Mouse (Mus musculus) midbrain, postnatal 0 days (tissue): Measurements from ENCODE around the gene Podxl. TPM values are rescaled to one million over a fixed set of nuclear protein-coding genes. Genes with fewer than 3 reads are reported as not detected.

Experiments used
- ATAC-seq: fragments of 200-750 bp; cut with Nextera tagmentation; 2 replicates; pipeline ENCODE4 v1.8.0; 2017; ENCODE audit warnings: moderate number of reproducible peaks, mild to moderate bottlenecking, moderate TSS enrichment, moderate library complexity; ENCODE audit not compliant: low FRiP score
- DNase-seq: peaks from one replicate; pipeline ENCODE4 v3.0.0-alpha.2; 2015; ENCODE audit warnings: low spot score
- H3K27ac ChIP-seq: fragments of 300-500 bp; sonication (generic); 2 replicates; pipeline ENCODE4 v1.5.1; 2014; ENCODE audit warnings: low read depth, mild to moderate bottlenecking, low read length, mixed read lengths
- H3K27me3 ChIP-seq: fragments of 300-500 bp; sonication (generic); 2 replicates; pipeline ENCODE4 v1.6.1; 2014; ENCODE audit warnings: low read length, control low read depth, mixed read lengths; ENCODE audit not compliant: insufficient read depth
- H3K36me3 ChIP-seq: fragments of 300-500 bp; sonication (generic); 2 replicates; pipeline ENCODE4 v1.6.1; 2014; ENCODE audit warnings: low read length, control low read depth, mixed read lengths; ENCODE audit not compliant: insufficient read depth
- H3K4me1 ChIP-seq: fragments of 300-500 bp; sonication (generic); 2 replicates; pipeline ENCODE4 v1.6.1; 2014; ENCODE audit warnings: mild to moderate bottlenecking, control low read depth, antibody characterized with exemption, low read length, mixed read lengths; ENCODE audit not compliant: insufficient read depth
- H3K4me2 ChIP-seq: fragments of 300-500 bp; sonication (generic); 2 replicates; pipeline ENCODE4 v1.6.1; 2014; ENCODE audit warnings: low read depth, mild to moderate bottlenecking, low read length, mixed read lengths; ENCODE audit not compliant: poor library complexity, severe bottlenecking
- H3K4me3 ChIP-seq: fragments of 300-500 bp; sonication (generic); 2 replicates; pipeline ENCODE4 v1.5.1; 2014; ENCODE audit warnings: low read depth, mild to moderate bottlenecking, low read length, moderate library complexity
- H3K9ac ChIP-seq: fragments of 300-500 bp; sonication (generic); replicated peaks from 2 replicates; pipeline ENCODE4 v1.6.1; 2014; ENCODE audit warnings: mild to moderate bottlenecking, low read length, moderate library complexity, mixed read lengths; ENCODE audit not compliant: poor library complexity, severe bottlenecking
- H3K9me3 ChIP-seq: fragments of 300-500 bp; sonication (generic); 2 replicates; pipeline ENCODE4 v1.6.1; 2016; ENCODE audit warnings: low read length, control low read depth
- CTCF ChIP-seq: IDR thresholded peaks from 2 replicates; pipeline ENCODE4 v1.5.1; 2016; ENCODE audit warnings: antibody characterized with exemption, mild to moderate bottlenecking
- WGBS: fragments of 180-500 bp; shearing (Covaris S2); extraction: QIAGEN DNeasy Blood & Tissue Kit; methylation state at CpG from one replicate; pipeline ENCODE4 v1.1.7; 2014; 5-methylcytosine and 5-hydroxymethylcytosine counted together
- polyA plus RNA-seq: library from polyadenylated mRNA; unstranded; fragments of >200 nt; fragmentation: Nextera tagmentation; extraction: Ambion mirVana; gene quantifications from 2 replicates; pipeline ENCODE4 v1.2.1, GENCODE M21; 2015
- total RNA-seq: library from RNA; depleted of rRNA; stranded (reverse); fragments of >200 nt; gene quantifications from 2 replicates; pipeline ENCODE4 v1.2.3, GENCODE M21; 2014

The Podxl gene
- total and polyA plus RNA-seq, 2 experiments from 2014 or later, result 6.0 to 15.1 TPM

DNA sequence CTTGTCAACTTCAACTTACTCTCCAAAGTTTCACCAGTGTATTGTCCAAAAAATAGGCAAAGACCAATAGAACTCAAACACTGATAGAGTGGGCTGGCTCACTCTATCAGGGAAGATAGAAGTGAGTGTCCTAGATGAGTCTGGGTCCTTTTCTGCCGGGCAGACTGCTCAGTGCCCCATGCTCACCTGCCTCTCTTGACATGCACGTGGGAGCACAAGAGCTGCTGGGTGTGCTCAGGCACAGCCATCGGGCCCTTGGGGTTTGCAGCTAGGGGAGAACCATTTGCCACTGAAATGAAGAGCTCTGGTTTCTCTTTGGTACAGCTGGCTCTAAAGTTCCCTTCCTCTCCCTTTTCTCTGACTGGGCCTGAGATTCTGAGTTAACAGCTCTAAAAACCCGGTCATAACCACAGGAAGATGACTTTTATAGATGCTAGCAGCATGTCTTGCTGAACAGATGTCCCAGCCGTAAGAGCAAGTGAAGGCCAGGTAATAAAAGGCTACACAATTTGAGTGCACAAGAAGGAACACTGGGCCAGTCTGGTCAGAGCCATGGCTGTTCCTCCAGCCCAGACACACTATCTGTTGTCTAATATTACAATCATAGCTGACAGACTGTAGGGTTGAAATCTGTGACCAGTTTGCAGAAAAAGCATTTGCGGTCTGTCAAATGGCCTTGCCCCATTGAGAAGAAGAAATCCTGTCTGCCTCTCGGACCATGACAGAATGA is 43.1 kb downstream of the Podxl start:
- Histone ChIP-seq H3K4me3 (no peak overlapping the region), H3K27ac (no peak overlapping the region), H3K4me2 (no peak overlapping the region), H3K36me3 (0 out of 2 replicates have a peak, but pooled peaks cover 6% of the 10 kb centered on the region), H3K9me3 (no peaks in the 10 kb centered on the region), H3K4me1 (peaks cover 5% of the 10 kb centered on the region; the same call in 1 of the 2 replicates), H3K27me3 (no peaks in the 10 kb centered on the region), H3K9ac (no peak overlapping the region)
- TF ChIP-seq CTCF, result no peak
- ATAC-seq (no peak), DNase-seq (no peak)
- 66% methylated on average over 7 of the region's 7 CpGs for WGBS

DNA sequence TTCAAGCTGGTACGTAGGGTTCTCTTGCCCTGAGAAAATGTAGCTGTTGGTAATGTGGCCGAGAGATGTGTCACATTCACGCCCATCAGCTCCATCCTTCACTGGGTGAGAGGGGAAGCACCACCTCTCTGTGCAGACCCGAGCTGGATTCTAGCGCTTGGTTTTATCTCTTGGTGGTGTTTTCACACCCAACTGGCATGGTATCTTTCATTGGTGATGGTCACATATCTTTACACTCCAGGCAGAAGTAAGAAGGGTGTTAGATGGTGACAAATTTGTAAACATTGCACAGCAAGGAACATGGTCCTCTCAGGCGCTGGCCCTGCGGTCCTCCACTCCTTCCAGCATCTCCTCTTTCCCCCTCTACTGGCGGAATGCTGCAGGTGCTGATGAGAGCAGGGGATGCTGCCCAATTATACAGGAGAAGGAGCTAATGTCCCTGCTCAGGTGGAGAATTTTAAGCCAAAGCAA is 44.7 kb downstream of the Podxl start:
- 77% methylated on average over 8 of the region's 8 CpGs for WGBS
- no peak overlapping the region for H3K4me3 ChIP-seq
- H3K4me2 ChIP-seq, result no peak overlapping the region
- no peaks in the 10 kb centered on the region for H3K9me3 ChIP-seq
- H3K9ac ChIP-seq, result no peak overlapping the region
- ATAC-seq (no peak; the same call in 1 of the 2 replicates), DNase-seq (peak; percentile 50)
- H3K27me3 ChIP-seq, result no peaks in the 10 kb centered on the region
- H3K4me1 ChIP-seq, result peaks cover 5% of the 10 kb centered on the region; the same call in 1 of the 2 replicates
- peak; percentile 73 for TF ChIP-seq CTCF
- no peak overlapping the region for H3K27ac ChIP-seq
- 0 out of 2 replicates have a peak, but pooled peaks cover under 1% of the 10 kb centered on the region for H3K36me3 ChIP-seq

DNA sequence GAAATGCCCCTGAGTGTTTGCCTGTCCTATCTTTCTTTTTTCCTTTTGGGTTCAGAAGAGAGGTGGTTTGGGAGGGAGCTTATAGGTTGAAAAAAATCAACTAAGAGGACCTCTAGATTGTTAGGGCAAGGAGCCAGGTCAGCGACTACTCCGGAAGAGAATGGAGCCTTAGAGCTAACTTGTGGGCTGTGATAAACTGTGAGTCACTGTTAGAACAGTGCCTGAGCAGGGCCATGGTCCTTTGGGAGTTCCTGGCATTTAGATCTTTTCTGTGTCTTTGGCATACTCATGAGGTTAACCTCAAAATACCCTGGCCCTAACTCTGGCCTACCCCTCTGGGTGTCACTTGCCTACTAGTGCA is 45.5 kb downstream of the Podxl start:
- Histone ChIP-seq H3K4me3 (no peak overlapping the region), H3K9ac (no peak overlapping the region), H3K27ac (no peak overlapping the region), H3K4me1 (peaks cover 5% of the 10 kb centered on the region; the same call in 1 of the 2 replicates), H3K27me3 (no peaks in the 10 kb centered on the region), H3K4me2 (no peak overlapping the region), H3K36me3 (no peaks in the 10 kb centered on the region), H3K9me3 (no peaks in the 10 kb centered on the region)
- DNase-seq, result no peak
- no peak for TF ChIP-seq CTCF
- 80% methylated on average over 2 of the region's 2 CpGs for WGBS
- no peak for ATAC-seq

DNA sequence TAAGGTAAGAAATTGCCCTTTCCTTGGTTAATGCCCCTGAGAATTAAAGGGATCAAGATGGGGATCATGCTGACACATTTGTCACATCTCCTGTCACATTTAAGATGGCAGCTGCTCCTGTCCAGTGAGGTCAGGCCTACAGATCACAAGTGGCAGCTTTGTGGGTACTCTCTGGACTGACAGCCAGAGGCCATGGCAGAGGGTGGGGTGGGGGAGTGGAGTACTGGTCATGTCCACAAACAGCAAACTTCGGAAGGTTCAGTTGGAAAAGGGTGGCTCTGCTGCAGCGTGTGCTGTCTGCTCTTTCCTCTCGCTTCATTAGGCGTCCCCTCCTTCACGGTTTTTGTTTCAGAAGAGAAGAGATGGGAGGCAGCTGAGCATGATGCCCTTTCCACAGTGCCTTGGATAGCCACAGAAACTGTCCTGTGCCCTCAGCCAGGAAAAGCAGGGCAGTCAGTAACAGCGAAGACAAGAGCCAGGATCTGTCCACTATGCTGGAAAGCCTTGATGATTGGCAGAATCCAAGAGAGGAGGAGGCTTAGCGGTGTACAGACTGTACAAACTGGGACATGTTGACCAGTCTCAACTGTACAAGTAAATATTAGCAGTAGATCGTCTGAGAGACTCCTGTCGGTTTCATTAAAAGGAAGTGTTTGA is 46.0 kb downstream of the Podxl start:
- Histone ChIP-seq H3K27me3 (no peaks in the 10 kb centered on the region), H3K4me3 (no peak overlapping the region), H3K9me3 (no peaks in the 10 kb centered on the region), H3K4me1 (peaks cover 4% of the 10 kb centered on the region; the same call in 1 of the 2 replicates), H3K36me3 (no peaks in the 10 kb centered on the region), H3K4me2 (no peak overlapping the region), H3K9ac (no peak overlapping the region), H3K27ac (peak overlapping the region; percentile 32; the same call in 1 of the 2 replicates)
- WGBS, result 64% methylated on average over 9 of the region's 9 CpGs
- TF ChIP-seq CTCF, result no peak
- ATAC-seq, result no peak; the same call in 1 of the 2 replicates
- no peak for DNase-seq

DNA sequence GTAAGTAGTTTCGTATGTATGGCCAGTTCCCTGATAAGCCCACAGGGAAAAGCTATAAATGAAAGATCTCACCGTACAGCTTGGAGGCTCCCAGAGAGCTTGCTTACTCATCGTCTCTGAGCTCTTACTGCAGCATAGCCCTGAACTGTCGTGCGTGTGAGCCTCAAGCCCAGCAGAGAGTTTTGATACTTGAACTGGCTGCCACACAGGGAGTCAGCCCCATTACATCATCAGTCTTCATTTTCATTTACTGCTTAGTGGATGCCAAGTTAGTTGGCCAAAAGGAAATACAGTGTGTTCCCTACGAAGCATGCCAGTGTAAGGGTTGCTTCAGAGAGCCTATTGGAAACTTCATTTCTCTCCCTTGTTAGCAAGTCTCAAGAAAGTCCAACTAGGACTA is 50.1 kb downstream of the Podxl start:
- no peak for ATAC-seq

DNA sequence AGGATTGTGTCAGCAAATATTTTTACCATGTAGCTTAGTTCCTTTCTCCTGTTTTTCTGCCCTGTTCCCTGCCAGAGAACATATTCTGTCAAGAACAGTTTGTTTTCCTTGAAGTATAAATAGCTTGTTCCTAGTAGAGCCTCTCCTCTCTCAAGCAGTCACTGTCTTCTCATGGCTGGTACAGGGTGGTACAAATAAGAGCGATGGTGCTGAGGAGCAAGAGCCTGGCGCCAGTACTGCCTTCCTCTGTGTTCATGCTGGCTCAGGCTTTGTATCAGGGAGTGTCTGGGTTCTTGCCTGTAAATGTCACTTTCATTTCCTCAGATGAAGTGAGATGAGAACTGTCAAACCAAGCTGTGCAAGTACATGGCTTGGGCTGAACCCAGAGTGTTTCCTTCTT is 61.2 kb downstream of the Podxl start:
- 82% methylated on average over 2 of the region's 2 CpGs for WGBS
- no peak for ATAC-seq

More for the DNA sequence above, 50.1 kb downstream of the Podxl start:
- Histone ChIP-seq H3K9ac (no peak overlapping the region), H3K27me3 (no peaks in the 10 kb centered on the region), H3K9me3 (no peaks in the 10 kb centered on the region), H3K36me3 (no peaks in the 10 kb centered on the region; the same call in 1 of the 2 replicates), H3K4me1 (no peaks in the 10 kb centered on the region), H3K4me3 (no peak overlapping the region), H3K4me2 (no peak overlapping the region), H3K27ac (no peak overlapping the region)
- 57% methylated on average over 6 of the region's 6 CpGs for WGBS
- DNase-seq, result no peak
- no peak for TF ChIP-seq CTCF

More for the DNA sequence above, 61.2 kb downstream of the Podxl start:
- DNase-seq, result no peak
- Histone ChIP-seq H3K4me2 (no peak overlapping the region), H3K4me3 (no peak overlapping the region), H3K9ac (no peak overlapping the region), H3K36me3 (peaks cover 4% of the 10 kb centered on the region; the same call in 1 of the 2 replicates), H3K27me3 (no peaks in the 10 kb centered on the region), H3K4me1 (no peaks in the 10 kb centered on the region), H3K27ac (no peak overlapping the region), H3K9me3 (no peaks in the 10 kb centered on the region)
- TF ChIP-seq CTCF, result no peak
